Mouse (Mus musculus) cortical plate, adult 2 months (tissue): Measurements from ENCODE around the gene Cog7.

Experiments
- CTCF ChIP-seq: fragments of 200-500 bp; IDR thresholded peaks from 2 replicates; pipeline ENCODE4 v1.5.1; 2011; ENCODE audit warnings: mild to moderate bottlenecking, control low read depth, low read length; ENCODE audit not compliant: insufficient read depth; ENCODE audit errors: extremely low read depth
- POLR2A ChIP-seq: fragments of 200-500 bp; IDR thresholded peaks from 2 replicates; pipeline ENCODE4 v1.6.1; 2011; ENCODE audit warnings: mild to moderate bottlenecking, low read length, control low read depth; ENCODE audit not compliant: insufficient read depth; ENCODE audit errors: extremely low read depth

DNA sequence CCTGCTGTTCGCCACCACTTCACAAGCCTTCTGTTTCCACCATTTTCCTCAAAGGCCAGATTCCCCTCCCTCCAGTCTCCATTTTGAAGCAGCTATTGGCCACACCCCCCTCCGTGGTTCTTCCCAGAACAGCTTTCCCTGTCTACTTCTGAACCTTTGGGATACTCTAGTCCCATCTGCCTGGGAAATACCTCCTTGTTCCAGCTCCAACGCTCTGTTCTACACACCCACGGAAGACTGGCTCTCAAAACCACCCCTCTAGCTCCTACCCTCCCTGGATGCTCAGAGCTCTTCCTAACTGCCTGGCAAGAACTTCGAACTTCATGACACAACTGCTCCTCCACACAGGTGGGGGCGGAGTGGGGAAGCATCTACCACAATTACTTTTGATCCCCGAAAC, 37.5 kb upstream of the Cog7 start:
- TF ChIP-seq POLR2A (no peak), CTCF (no peak)
